Mouse (Mus musculus): ENCODE measurements around the gene Spint5.

DNA sequence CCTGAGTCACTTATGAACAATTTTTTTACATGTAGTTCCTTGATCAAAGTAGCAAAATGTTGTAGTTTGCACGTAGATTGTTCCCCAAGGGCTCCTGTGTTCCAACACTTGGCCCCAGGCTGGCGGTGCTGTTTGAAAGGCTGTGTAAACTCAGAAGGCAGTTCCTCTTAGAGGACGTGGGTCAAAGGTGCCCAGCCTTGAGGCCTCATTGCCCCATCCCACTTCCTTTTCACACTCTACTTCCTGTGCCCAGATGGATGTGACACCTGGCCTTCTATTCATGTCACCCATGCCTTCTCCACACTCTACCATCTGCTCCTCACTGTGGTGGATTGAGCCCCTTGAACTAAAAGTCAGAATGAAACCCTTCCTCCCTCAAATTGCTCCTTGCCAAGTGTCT lies 35.2 kb upstream of the Spint5 start:
- TF ChIP-seq CTCF (IDR thresholded peaks at IDR 0.05; ENCODE audit: low read depth), result no peak
- TF ChIP-seq EP300 (IDR thresholded peaks at IDR 0.05; ENCODE audit: low read depth), result no peak

Measured in heart, postnatal 0 days (tissue).